Mouse (Mus musculus) kidney, embryonic 15.5 days (tissue): ENCODE data around the gene Trappc11. TPM values are rescaled to one million over a fixed set of nuclear protein-coding genes. Genes with fewer than 3 reads are reported as not detected.

Experiments
- ATAC-seq: fragments of 200-750 bp; cut with Nextera tagmentation; replicated peaks from 2 replicates; pipeline ENCODE4 v1.8.0; 2017; ENCODE audit warnings: moderate TSS enrichment; ENCODE audit not compliant: low FRiP score
- H3K27ac ChIP-seq: fragments of 300-500 bp; sonication (generic); 2 replicates; pipeline ENCODE4 v1.5.1; 2015; ENCODE audit warnings: mild to moderate bottlenecking, inconsistent platforms
- H3K27me3 ChIP-seq: fragments of 300-500 bp; sonication (generic); 2 replicates; pipeline ENCODE4 v1.6.1; 2015; ENCODE audit warnings: inconsistent platforms
- H3K36me3 ChIP-seq: fragments of 300-500 bp; sonication (generic); 2 replicates; pipeline ENCODE4 v1.6.1; 2015; ENCODE audit warnings: inconsistent platforms
- H3K4me1 ChIP-seq: fragments of 300-500 bp; sonication (generic); 2 replicates; pipeline ENCODE4 v1.6.1; 2015; ENCODE audit warnings: inconsistent platforms
- H3K4me2 ChIP-seq: fragments of 300-500 bp; sonication (generic); 2 replicates; pipeline ENCODE4 v1.6.1; 2015; ENCODE audit warnings: moderate library complexity, mild to moderate bottlenecking, inconsistent platforms
- H3K4me3 ChIP-seq: fragments of 300-500 bp; sonication (generic); replicated peaks from 2 replicates; pipeline ENCODE4 v1.5.1; 2015; ENCODE audit warnings: mild to moderate bottlenecking, inconsistent platforms
- H3K9ac ChIP-seq: fragments of 300-500 bp; sonication (generic); 2 replicates; pipeline ENCODE4 v1.6.1; 2015; ENCODE audit warnings: mild to moderate bottlenecking, inconsistent platforms
- H3K9me3 ChIP-seq: fragments of 300-500 bp; sonication (generic); replicated peaks from 2 replicates; pipeline ENCODE4 v1.6.1; 2016; ENCODE audit warnings: inconsistent platforms
- WGBS: fragments of 180-500 bp; shearing (Covaris S2); methylation state at CpG from one replicate; pipeline ENCODE4 v1.1.7; 2015; ENCODE audit warnings: mixed read lengths; 5-methylcytosine and 5-hydroxymethylcytosine counted together
- polyA plus RNA-seq: library from polyadenylated mRNA; unstranded; fragments of >200 nt; fragmentation: Nextera tagmentation; extraction: Ambion mirVana; gene quantifications from 2 replicates; pipeline ENCODE4 v1.2.1, GENCODE M21; 2015

Gene Trappc11
- polyA plus RNA-seq, 1 experiment from 2014 or later: 34.5 TPM

DNA sequence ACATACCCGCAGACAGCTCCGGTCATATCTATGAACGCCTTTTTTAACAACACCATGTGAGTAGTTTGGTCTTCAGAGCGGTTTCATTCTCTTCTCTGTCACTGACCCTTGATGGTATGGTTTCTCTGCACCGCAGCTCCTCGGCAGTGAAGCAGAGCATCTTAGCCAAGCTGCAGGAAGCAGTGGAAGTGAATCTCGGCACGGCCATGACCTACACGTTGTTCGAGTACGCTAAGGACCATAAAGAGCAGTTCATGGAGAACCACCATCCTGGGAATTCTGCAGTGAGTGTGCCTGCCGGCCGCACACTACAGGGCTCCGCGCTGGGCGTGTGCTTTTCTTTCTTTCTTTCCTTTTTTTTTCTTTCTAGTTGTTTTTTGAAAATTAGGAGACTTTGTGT is 9.5 kb upstream of the Trappc11 start:
- Histone ChIP-seq H3K9ac (no peak overlapping the region), H3K9me3 (no peaks in the 10 kb centered on the region), H3K27me3 (no peaks in the 10 kb centered on the region), H3K4me1 (no peaks in the 10 kb centered on the region), H3K27ac (no peak overlapping the region), H3K4me2 (no peak overlapping the region), H3K4me3 (no peak overlapping the region), H3K36me3 (peaks cover 83% of the 10 kb centered on the region)
- 91% methylated on average over 16 of the region's 16 CpGs for WGBS
- no peak for ATAC-seq

DNA sequence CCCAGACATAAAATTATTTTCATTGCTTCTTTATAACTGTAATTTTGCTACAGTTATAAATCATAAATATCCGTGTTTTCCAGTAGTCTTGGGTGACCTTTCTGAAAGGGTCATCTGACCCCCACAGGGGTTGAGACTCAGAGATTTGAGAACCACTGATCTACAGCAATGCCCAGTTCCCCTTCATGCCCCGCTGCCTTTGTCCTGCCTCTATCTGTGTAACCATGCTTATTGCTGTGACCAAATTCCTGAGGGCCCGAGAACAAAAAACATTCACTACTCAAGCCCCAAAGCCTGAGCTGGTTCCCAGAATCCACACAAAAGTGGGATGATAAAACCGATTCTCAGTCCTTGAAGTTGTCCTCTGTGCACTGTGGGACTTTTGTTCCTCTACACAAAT is 5.1 kb upstream of the Trappc11 start:
- Histone ChIP-seq H3K4me2 (no peak overlapping the region), H3K4me3 (no peak overlapping the region), H3K4me1 (peaks cover 7% of the 10 kb centered on the region), H3K27ac (no peak overlapping the region), H3K36me3 (peaks cover 44% of the 10 kb centered on the region), H3K27me3 (no peaks in the 10 kb centered on the region), H3K9ac (no peak overlapping the region), H3K9me3 (no peaks in the 10 kb centered on the region)
- ATAC-seq: no peak
- 73% methylated on average over 4 of the region's 4 CpGs for WGBS

GRCm38 (mm10) chr8:47528094-47528493 is 5.2 kb downstream of the Trappc11 start:
- Histone ChIP-seq H3K9ac (no peak overlapping the region), H3K4me2 (no peak overlapping the region), H3K27ac (no peak overlapping the region), H3K4me1 (peaks cover 7% of the 10 kb centered on the region), H3K27me3 (no peaks in the 10 kb centered on the region), H3K9me3 (no peaks in the 10 kb centered on the region), H3K36me3 (peaks cover 60% of the 10 kb centered on the region), H3K4me3 (no peak overlapping the region)
- ATAC-seq: no peak
- WGBS: 86% methylated on average over 1 of the region's 1 CpGs

GRCm38 (mm10) chr8:47513601-47514000 is 19.7 kb downstream of the Trappc11 start:
- no peak overlapping the region for H3K9ac ChIP-seq
- WGBS: 95% methylated on average over 15 of the region's 15 CpGs
- ATAC-seq: no peak
- no peaks in the 10 kb centered on the region for H3K4me1 ChIP-seq
- H3K9me3 ChIP-seq: no peaks in the 10 kb centered on the region
- H3K4me3 ChIP-seq: no peak overlapping the region
- H3K27ac ChIP-seq: 0 out of 2 replicates have a peak overlapping the region, but pooled peaks have one; percentile 32
- H3K36me3 ChIP-seq: peaks cover 82% of the 10 kb centered on the region
- no peak overlapping the region for H3K4me2 ChIP-seq
- no peaks in the 10 kb centered on the region for H3K27me3 ChIP-seq

DNA sequence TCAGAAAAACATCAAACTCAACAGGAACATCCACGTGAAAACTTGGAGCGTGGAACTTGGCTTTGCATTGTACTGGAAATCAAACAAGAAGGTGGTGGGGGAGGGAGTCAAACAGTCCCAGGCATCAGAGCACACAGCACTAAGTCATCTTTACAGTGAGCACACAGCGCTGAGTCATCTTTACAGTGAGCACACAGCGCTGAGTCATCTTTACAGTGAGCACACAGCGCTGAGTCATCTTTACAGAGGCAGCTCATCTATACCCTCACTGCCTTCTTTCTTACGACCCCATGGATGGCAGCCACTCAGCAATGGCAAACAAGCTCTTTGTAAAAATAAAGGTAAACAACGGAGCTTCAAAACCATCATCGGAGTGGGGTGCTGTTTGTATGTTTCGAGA is 22.3 kb downstream of the Trappc11 start:
- Histone ChIP-seq H3K4me2 (no peak overlapping the region), H3K27me3 (no peaks in the 10 kb centered on the region), H3K27ac (no peak overlapping the region), H3K9me3 (no peaks in the 10 kb centered on the region), H3K36me3 (peaks cover 87% of the 10 kb centered on the region), H3K4me3 (no peak overlapping the region), H3K9ac (no peak overlapping the region), H3K4me1 (no peaks in the 10 kb centered on the region)
- 89% methylated on average over 9 of the region's 9 CpGs for WGBS
- no peak for ATAC-seq

GRCm38 (mm10) chr8:47505431-47505830 is 27.8 kb downstream of the Trappc11 start:
- no peak overlapping the region for H3K4me3 ChIP-seq
- H3K9me3 ChIP-seq: no peaks in the 10 kb centered on the region
- WGBS: 94% methylated on average over 12 of the region's 12 CpGs
- no peaks in the 10 kb centered on the region for H3K4me1 ChIP-seq
- no peak for ATAC-seq
- no peaks in the 10 kb centered on the region for H3K27me3 ChIP-seq
- H3K27ac ChIP-seq: no peak overlapping the region
- H3K9ac ChIP-seq: no peak overlapping the region
- H3K4me2 ChIP-seq: no peak overlapping the region
- peaks cover 93% of the 10 kb centered on the region for H3K36me3 ChIP-seq

DNA sequence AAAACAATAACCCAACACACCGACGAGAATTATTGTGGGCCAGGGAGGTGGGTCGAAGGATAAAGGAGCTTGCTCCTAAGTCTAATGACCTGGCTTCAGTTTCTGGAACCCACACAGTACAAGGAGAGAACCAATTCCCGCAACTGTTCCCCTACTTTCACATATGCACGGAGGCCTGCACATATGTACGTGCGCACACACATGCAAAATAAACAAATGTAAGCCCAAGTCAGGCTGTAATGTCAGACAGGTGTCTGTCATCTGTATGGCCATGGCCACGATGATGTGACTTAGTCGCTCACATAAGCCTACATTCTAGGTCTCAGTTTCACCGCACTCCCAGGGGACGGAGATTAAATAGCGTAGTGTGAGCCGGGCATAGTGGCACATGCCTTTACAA is 30.7 kb downstream of the Trappc11 start:
- Histone ChIP-seq H3K27me3 (no peaks in the 10 kb centered on the region), H3K4me3 (no peak overlapping the region), H3K4me2 (no peak overlapping the region), H3K9me3 (no peaks in the 10 kb centered on the region), H3K36me3 (peaks cover 93% of the 10 kb centered on the region), H3K27ac (no peak overlapping the region), H3K9ac (no peak overlapping the region), H3K4me1 (no peaks in the 10 kb centered on the region)
- no peak for ATAC-seq
- 93% methylated on average over 13 of the region's 13 CpGs for WGBS

- Histone ChIP-seq H3K4me2 (no peak overlapping the region), H3K27ac (no peak overlapping the region), H3K4me3 (no peak overlapping the region), H3K9ac (no peak overlapping the region), H3K9me3 (no peaks in the 10 kb centered on the region), H3K4me1 (no peaks in the 10 kb centered on the region), H3K27me3 (no peaks in the 10 kb centered on the region), H3K36me3 (peaks cover 94% of the 10 kb centered on the region)
- ATAC-seq: no peak
- 79% methylated on average over 2 of the region's 2 CpGs for WGBS
Observed at GRCm38 (mm10) chr8:47501994-47502393, 31.3 kb downstream of the Trappc11 start.

GRCm38 (mm10) chr8:47495428-47495827 is 37.8 kb downstream of the Trappc11 start:
- Histone ChIP-seq H3K9ac (no peak overlapping the region), H3K27me3 (no peaks in the 10 kb centered on the region), H3K4me2 (no peak overlapping the region), H3K36me3 (peaks cover 97% of the 10 kb centered on the region), H3K9me3 (no peaks in the 10 kb centered on the region), H3K4me1 (peaks cover 5% of the 10 kb centered on the region), H3K27ac (0 out of 2 replicates have a peak overlapping the region, but pooled peaks have one; percentile 74), H3K4me3 (no peak overlapping the region)
- WGBS: 85% methylated on average over 6 of the region's 6 CpGs
- no peak for ATAC-seq

DNA sequence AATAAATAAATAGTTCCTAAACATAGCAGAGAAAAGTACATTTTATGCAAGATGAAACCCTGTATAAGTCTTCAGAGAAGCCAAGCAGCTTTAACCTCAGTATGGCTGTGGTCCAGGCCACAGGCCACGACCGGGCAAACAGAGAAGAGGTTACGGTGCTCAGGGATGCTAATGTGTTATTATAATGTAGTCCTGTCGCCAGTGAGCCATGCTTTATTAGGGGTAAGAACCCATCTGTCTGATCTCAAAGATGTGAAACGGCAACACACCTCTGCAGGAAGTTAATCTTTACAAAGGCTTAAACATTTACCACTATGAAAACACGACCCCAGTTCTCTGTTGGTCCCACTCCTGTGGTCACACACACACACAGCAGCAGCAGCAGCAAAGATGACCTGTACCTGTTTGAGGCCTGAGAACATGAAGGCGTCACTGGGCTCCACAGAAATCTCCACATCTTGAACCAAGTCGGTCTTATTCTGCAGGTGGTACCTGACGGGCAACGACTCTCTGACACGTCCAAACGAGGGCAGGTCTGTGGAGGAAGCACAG is 38.6 kb downstream of the Trappc11 start:
- no peak overlapping the region for H3K4me2 ChIP-seq
- 52% methylated on average over 12 of the region's 12 CpGs for WGBS
- peaks cover 95% of the 10 kb centered on the region for H3K36me3 ChIP-seq
- no peaks in the 10 kb centered on the region for H3K9me3 ChIP-seq
- no peak overlapping the region for H3K9ac ChIP-seq
- H3K4me3 ChIP-seq: no peak overlapping the region
- H3K27ac ChIP-seq: peak overlapping the region; percentile 74
- ATAC-seq: peak; percentile 87
- no peaks in the 10 kb centered on the region for H3K27me3 ChIP-seq
- peaks cover 5% of the 10 kb centered on the region for H3K4me1 ChIP-seq

- Histone ChIP-seq H3K36me3 (peaks cover 85% of the 10 kb centered on the region), H3K4me3 (no peak overlapping the region), H3K27ac (no peak overlapping the region), H3K27me3 (no peaks in the 10 kb centered on the region), H3K9ac (no peak overlapping the region), H3K9me3 (no peaks in the 10 kb centered on the region), H3K4me2 (no peak overlapping the region), H3K4me1 (peaks cover 5% of the 10 kb centered on the region)
- no peak for ATAC-seq
- WGBS: 89% methylated on average over 12 of the region's 12 CpGs
Observed at GRCm38 (mm10) chr8:47493106-47493505, 40.2 kb downstream of the Trappc11 start.

DNA sequence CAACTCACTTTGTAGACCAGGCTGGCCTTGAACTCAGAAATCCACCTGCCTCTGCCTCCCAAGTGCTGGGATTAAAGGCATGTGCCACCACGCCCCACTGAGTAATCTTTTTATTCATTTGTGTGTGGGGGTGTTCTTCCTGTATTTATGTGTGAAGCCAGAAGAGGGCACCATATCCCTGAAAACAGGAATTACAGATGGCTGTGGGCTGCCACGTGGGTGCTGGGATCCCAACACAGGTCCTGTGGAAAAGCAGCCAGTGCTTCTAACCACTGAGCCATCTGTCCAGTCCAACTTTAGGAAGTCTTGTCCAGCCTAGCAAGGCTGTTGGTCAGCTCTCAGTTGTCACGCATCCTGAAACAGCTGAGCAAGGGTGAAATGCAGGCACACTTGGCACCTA is 46.0 kb downstream of the Trappc11 start:
- no peak for ATAC-seq
- Histone ChIP-seq H3K4me1 (0 out of 2 replicates have a peak, but pooled peaks cover 8% of the 10 kb centered on the region), H3K27ac (no peak overlapping the region), H3K36me3 (peaks cover 40% of the 10 kb centered on the region), H3K4me2 (no peak overlapping the region), H3K9ac (no peak overlapping the region), H3K9me3 (no peaks in the 10 kb centered on the region; the same call in 1 of the 2 replicates), H3K4me3 (no peak overlapping the region), H3K27me3 (no peaks in the 10 kb centered on the region)
- 89% methylated on average over 3 of the region's 3 CpGs for WGBS
